Mouse (Mus musculus) lung, postnatal 0 days (tissue): Measurements from ENCODE around the gene Naa35.

Source experiments
- CTCF ChIP-seq: IDR thresholded peaks from 2 replicates; pipeline ENCODE4 v1.5.1; 2016; ENCODE audit warnings: antibody characterized with exemption, mild to moderate bottlenecking
- EP300 ChIP-seq: IDR thresholded peaks from 2 replicates; pipeline ENCODE4 v1.6.1; 2016; ENCODE audit warnings: antibody characterized with exemption, mild to moderate bottlenecking, control low read depth

GRCm38 (mm10) chr13:59667763-59668162 is 82.7 kb downstream of the Naa35 start:
- TF ChIP-seq CTCF: no peak
- TF ChIP-seq EP300: no peak
